Mouse (Mus musculus): ENCODE results near the gene Farp1. TPM values are rescaled to one million over a fixed set of nuclear protein-coding genes. Genes with fewer than 3 reads are reported as not detected.

The Farp1 gene
- polyA plus RNA-seq, 1 experiment from 2014 or later: 22.0 TPM

DNA sequence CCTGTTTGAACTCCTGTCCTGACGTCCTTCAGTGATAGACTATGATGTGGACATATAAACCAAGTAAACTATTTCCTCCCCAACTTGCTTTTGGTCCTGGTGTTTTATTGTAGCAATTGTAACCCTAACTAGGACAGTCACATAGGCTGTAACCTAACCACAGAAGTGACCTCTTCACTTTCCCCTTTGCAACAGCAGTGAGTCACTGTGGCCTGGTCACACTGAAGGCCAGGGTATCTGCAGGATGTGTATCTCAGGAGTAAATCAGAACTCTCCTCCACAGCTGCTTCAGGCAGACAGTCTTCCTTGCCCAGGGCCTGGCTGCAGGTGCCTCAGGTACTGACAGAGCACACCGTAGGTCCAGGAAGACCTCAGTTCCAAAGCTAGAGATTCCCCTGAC lies 3.6 kb upstream of the Farp1 start:
- H3K27ac ChIP-seq (ENCODE audit: low read length): 0 out of 2 replicates have a peak overlapping the region, but pooled peaks have one; percentile 30
- no peak for ATAC-seq (ENCODE audit: low read depth)
- H3K36me3 ChIP-seq (ENCODE audit: control insufficient read depth, insufficient read depth, low read length): no peaks in the 10 kb centered on the region
- no peak overlapping the region for H3K4me2 ChIP-seq (ENCODE audit: low read depth, low read length)
- H3K9me3 ChIP-seq (ENCODE audit: control insufficient read depth, low read length): no peaks in the 10 kb centered on the region
- H3K27me3 ChIP-seq (ENCODE audit: control insufficient read depth, insufficient read depth, low read depth, low read length): no peaks in the 10 kb centered on the region
- WGBS: 59% methylated on average over 2 of the region's 2 CpGs
- no peak overlapping the region for H3K4me3 ChIP-seq (ENCODE audit: low read length)
- H3K4me1 ChIP-seq (replicated peaks; ENCODE audit: control insufficient read depth, insufficient read depth, low read length): peaks cover 11% of the 10 kb centered on the region
- no peak overlapping the region for H3K9ac ChIP-seq (ENCODE audit: low read length)

GRCm38 (mm10) chr14:121034525-121034924 lies 475 bp upstream of the Farp1 start:
- no peaks in the 10 kb centered on the region for H3K36me3 ChIP-seq (ENCODE audit: control insufficient read depth, insufficient read depth, low read length)
- WGBS: 19% methylated on average over 10 of the region's 10 CpGs
- no peaks in the 10 kb centered on the region for H3K9me3 ChIP-seq (ENCODE audit: control insufficient read depth, low read length)
- no peak for ATAC-seq (ENCODE audit: low read depth)
- peak overlapping the region; percentile 87 for H3K4me2 ChIP-seq (ENCODE audit: low read depth, low read length)
- H3K27ac ChIP-seq (ENCODE audit: low read length): peak overlapping the region; percentile 18; the same call in 1 of the 2 replicates
- peak overlapping the region; percentile 97 for H3K9ac ChIP-seq (ENCODE audit: low read length)
- H3K4me3 ChIP-seq (ENCODE audit: low read length): peak overlapping the region; percentile 91
- peaks cover 34% of the 10 kb centered on the region for H3K4me1 ChIP-seq (replicated peaks; ENCODE audit: control insufficient read depth, insufficient read depth, low read length)
- no peaks in the 10 kb centered on the region for H3K27me3 ChIP-seq (ENCODE audit: control insufficient read depth, insufficient read depth, low read depth, low read length)

GRCm38 (mm10) chr14:121035663-121036473 lies 868 bp downstream of the Farp1 start:
- Histone ChIP-seq H3K4me1 (replicated peaks; ENCODE audit: control insufficient read depth, insufficient read depth, low read length) (peaks cover 34% of the 10 kb centered on the region), H3K4me2 (ENCODE audit: low read depth, low read length) (peak overlapping the region; percentile 87), H3K9ac (ENCODE audit: low read length) (peak overlapping the region; percentile 97), H3K36me3 (ENCODE audit: control insufficient read depth, insufficient read depth, low read length) (no peaks in the 10 kb centered on the region), H3K4me3 (ENCODE audit: low read length) (peak overlapping the region; percentile 91), H3K9me3 (ENCODE audit: control insufficient read depth, low read length) (no peaks in the 10 kb centered on the region), H3K27ac (ENCODE audit: low read length) (peak overlapping the region; percentile 80), H3K27me3 (ENCODE audit: control insufficient read depth, insufficient read depth, low read depth, low read length) (no peaks in the 10 kb centered on the region)
- peak; percentile 87 for ATAC-seq (ENCODE audit: low read depth)
- WGBS: under 1% methylated on average over 62 of the region's 100 CpGs

DNA sequence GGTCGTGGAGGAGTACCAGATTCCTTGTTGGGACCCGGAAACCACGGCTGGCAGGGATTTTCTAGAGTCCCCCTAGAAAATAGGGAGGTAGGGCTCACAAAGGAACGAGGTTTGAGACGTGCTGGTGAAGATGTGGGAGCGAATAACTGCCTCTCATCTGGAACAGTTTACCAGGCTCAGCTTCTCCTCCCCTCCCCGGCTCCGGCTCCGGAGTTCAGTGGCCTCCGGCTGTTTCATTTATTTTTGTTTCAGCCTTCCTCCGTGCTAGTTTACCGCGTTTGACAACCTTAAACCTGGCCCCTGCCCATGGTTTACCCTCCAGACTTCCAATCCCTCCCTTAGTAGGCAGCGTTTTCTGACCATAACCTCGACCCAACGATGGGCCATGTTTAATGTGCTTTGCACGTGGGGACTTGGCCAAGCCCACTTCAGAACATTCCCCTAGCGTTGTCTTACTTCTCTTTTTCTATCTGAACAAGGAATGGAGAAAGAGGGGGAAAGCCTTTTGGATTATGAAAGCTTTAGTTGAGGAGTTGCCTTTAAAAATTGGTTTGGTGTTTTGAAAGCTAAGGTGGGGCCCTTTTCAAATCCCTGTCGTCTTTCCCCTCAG lies 1.7 kb downstream of the Farp1 start:
- peaks cover 31% of the 10 kb centered on the region for H3K4me1 ChIP-seq (replicated peaks; ENCODE audit: control insufficient read depth, insufficient read depth, low read length)
- peak overlapping the region; percentile 80 for H3K27ac ChIP-seq (ENCODE audit: low read length)
- no peaks in the 10 kb centered on the region for H3K9me3 ChIP-seq (ENCODE audit: control insufficient read depth, low read length)
- ATAC-seq (ENCODE audit: low read depth): no peak
- under 1% methylated on average over 19 of the region's 19 CpGs for WGBS
- H3K9ac ChIP-seq (ENCODE audit: low read length): peak overlapping the region; percentile 97
- no peaks in the 10 kb centered on the region for H3K27me3 ChIP-seq (ENCODE audit: control insufficient read depth, insufficient read depth, low read depth, low read length)
- H3K36me3 ChIP-seq (ENCODE audit: control insufficient read depth, insufficient read depth, low read length): no peaks in the 10 kb centered on the region
- H3K4me3 ChIP-seq (ENCODE audit: low read length): peak overlapping the region; percentile 91
- peak overlapping the region; percentile 87 for H3K4me2 ChIP-seq (ENCODE audit: low read depth, low read length)

- Histone ChIP-seq H3K27ac (ENCODE audit: low read length) (peak overlapping the region; percentile 80), H3K27me3 (ENCODE audit: control insufficient read depth, insufficient read depth, low read depth, low read length) (no peaks in the 10 kb centered on the region), H3K9ac (ENCODE audit: low read length) (peak overlapping the region; percentile 97), H3K9me3 (ENCODE audit: control insufficient read depth, low read length) (no peaks in the 10 kb centered on the region), H3K4me1 (replicated peaks; ENCODE audit: control insufficient read depth, insufficient read depth, low read length) (peaks cover 31% of the 10 kb centered on the region), H3K36me3 (ENCODE audit: control insufficient read depth, insufficient read depth, low read length) (no peaks in the 10 kb centered on the region), H3K4me2 (ENCODE audit: low read depth, low read length) (peak overlapping the region; percentile 87), H3K4me3 (ENCODE audit: low read length) (peak overlapping the region; percentile 91)
- ATAC-seq (ENCODE audit: low read depth): no peak
- WGBS: 6% methylated on average over 7 of the region's 7 CpGs
Measured at GRCm38 (mm10) chr14:121037276-121037675, 2.3 kb downstream of the Farp1 start.

DNA sequence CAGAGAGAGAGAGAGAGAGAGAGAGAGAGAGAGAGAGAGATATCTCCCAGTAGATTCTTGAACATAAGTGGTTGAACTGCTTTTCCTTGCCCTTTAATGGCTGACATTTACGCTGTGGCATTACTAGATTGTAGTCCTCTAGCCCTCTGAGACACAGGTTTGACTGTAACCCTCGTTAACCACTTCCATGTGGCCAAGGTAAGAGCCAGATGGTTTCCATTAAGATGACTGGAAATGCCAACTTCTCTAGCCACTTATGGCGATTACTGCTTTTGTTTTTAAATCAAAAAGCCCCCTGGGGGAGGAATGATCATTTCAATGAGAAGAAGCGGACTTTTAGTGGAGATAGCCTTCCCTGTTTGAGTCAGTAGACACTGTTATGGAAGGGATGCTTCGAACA lies 3.7 kb downstream of the Farp1 start:
- Histone ChIP-seq H3K4me2 (ENCODE audit: low read depth, low read length) (no peak overlapping the region), H3K9ac (ENCODE audit: low read length) (no peak overlapping the region), H3K36me3 (ENCODE audit: control insufficient read depth, insufficient read depth, low read length) (no peaks in the 10 kb centered on the region), H3K4me3 (ENCODE audit: low read length) (no peak overlapping the region), H3K4me1 (replicated peaks; ENCODE audit: control insufficient read depth, insufficient read depth, low read length) (peaks cover 31% of the 10 kb centered on the region), H3K27ac (ENCODE audit: low read length) (no peak overlapping the region), H3K9me3 (ENCODE audit: control insufficient read depth, low read length) (no peaks in the 10 kb centered on the region), H3K27me3 (ENCODE audit: control insufficient read depth, insufficient read depth, low read depth, low read length) (no peaks in the 10 kb centered on the region)
- ATAC-seq (ENCODE audit: low read depth): no peak
- whole genome bisulfite sequencing: 58% methylated on average over 5 of the region's 5 CpGs

- no peaks in the 10 kb centered on the region; the same call in 1 of the 2 replicates for H3K36me3 ChIP-seq (ENCODE audit: control insufficient read depth, insufficient read depth, low read length)
- H3K9me3 ChIP-seq (ENCODE audit: control insufficient read depth, low read length): no peaks in the 10 kb centered on the region
- no peak overlapping the region for H3K4me3 ChIP-seq (ENCODE audit: low read length)
- ATAC-seq (ENCODE audit: low read depth): no peak; the same call in 1 of the 2 replicates
- no peak overlapping the region for H3K9ac ChIP-seq (ENCODE audit: low read length)
- WGBS: 83% methylated on average over 3 of the region's 3 CpGs
- no peak overlapping the region for H3K27ac ChIP-seq (ENCODE audit: low read length)
- no peak overlapping the region for H3K4me2 ChIP-seq (ENCODE audit: low read depth, low read length)
- peaks cover 4% of the 10 kb centered on the region; the same call in 1 of the 2 replicates for H3K4me1 ChIP-seq (replicated peaks; ENCODE audit: control insufficient read depth, insufficient read depth, low read length)
- no peaks in the 10 kb centered on the region for H3K27me3 ChIP-seq (ENCODE audit: control insufficient read depth, insufficient read depth, low read depth, low read length)
Measured at GRCm38 (mm10) chr14:121044145-121044544, 9.1 kb downstream of the Farp1 start.

DNA sequence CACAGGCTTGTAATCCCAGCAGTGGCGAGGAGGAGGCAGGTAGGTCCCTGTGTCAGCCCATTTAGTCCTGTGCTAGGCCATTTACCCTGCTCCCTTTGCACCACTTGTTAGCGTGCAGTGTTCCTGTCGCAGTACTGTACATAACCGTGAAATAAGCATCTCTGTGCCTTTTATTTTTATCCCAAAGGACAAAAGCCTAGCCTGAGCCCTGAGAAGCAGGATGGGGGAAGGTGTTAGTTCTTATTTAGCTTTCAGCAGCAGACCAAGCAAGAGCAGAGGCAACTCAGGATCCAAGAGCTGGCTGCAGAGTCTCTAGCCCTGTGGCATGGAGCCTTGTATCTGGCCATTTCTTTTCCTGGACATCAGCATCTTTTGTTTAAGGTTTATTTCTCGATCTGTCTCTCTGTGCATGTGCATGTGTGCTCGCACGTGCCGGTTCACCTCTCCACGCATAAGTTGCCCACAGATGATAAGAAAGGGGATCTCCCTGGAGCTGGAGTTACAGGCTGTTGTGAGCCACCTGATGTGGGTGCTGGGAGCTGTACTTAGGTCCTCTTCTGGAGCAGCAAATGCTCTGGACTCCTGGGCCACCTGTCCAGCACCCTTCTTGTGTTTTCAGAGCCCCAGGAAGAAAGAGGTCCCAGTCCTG lies 11.4 kb downstream of the Farp1 start:
- Histone ChIP-seq H3K4me2 (ENCODE audit: low read depth, low read length) (no peak overlapping the region), H3K9me3 (ENCODE audit: control insufficient read depth, low read length) (no peaks in the 10 kb centered on the region), H3K27ac (ENCODE audit: low read length) (no peak overlapping the region), H3K9ac (ENCODE audit: low read length) (no peak overlapping the region), H3K36me3 (ENCODE audit: control insufficient read depth, insufficient read depth, low read length) (no peaks in the 10 kb centered on the region; the same call in 1 of the 2 replicates), H3K27me3 (ENCODE audit: control insufficient read depth, insufficient read depth, low read depth, low read length) (no peaks in the 10 kb centered on the region), H3K4me1 (replicated peaks; ENCODE audit: control insufficient read depth, insufficient read depth, low read length) (peaks cover 10% of the 10 kb centered on the region), H3K4me3 (ENCODE audit: low read length) (no peak overlapping the region)
- no peak for ATAC-seq (ENCODE audit: low read depth)
- WGBS: 70% methylated on average over 9 of the region's 9 CpGs

DNA sequence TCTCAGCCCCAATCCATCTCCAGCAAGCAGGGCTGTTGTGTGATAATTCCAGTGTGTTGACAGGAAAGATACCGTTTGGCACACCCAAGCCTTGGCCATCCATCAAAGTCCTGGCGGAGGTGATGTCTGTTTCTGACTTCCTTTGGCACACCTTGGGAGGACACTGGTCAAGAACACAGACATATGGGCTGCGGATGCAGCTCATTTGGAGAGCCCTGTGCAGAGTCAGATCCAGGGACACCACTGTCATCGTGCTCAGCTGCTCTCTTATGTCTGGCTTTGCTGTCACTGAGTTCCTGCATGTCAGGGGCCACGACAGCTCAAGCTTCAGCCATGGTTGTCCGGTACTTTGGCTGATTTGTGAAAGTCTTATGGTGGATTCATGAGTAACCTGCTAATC lies 12.8 kb downstream of the Farp1 start:
- H3K27ac ChIP-seq (ENCODE audit: low read length): no peak overlapping the region
- H3K36me3 ChIP-seq (ENCODE audit: control insufficient read depth, insufficient read depth, low read length): no peaks in the 10 kb centered on the region; the same call in 1 of the 2 replicates
- no peak overlapping the region for H3K4me3 ChIP-seq (ENCODE audit: low read length)
- no peak for ATAC-seq (ENCODE audit: low read depth)
- no peak overlapping the region for H3K9ac ChIP-seq (ENCODE audit: low read length)
- H3K9me3 ChIP-seq (ENCODE audit: control insufficient read depth, low read length): no peaks in the 10 kb centered on the region
- 60% methylated on average over 6 of the region's 6 CpGs for WGBS
- peaks cover 16% of the 10 kb centered on the region for H3K4me1 ChIP-seq (replicated peaks; ENCODE audit: control insufficient read depth, insufficient read depth, low read length)
- no peak overlapping the region for H3K4me2 ChIP-seq (ENCODE audit: low read depth, low read length)
- no peaks in the 10 kb centered on the region for H3K27me3 ChIP-seq (ENCODE audit: control insufficient read depth, insufficient read depth, low read depth, low read length)
